Mouse (Mus musculus): ENCODE measurements around the gene Ghr. TPM values are rescaled to one million over a fixed set of nuclear protein-coding genes. Genes with fewer than 3 reads are reported as not detected.
A peak's percentile ranks its signal among the peaks of the same experiment; 100 is the strongest.

Gene Ghr
- polyA plus RNA-seq, 1 experiment from 2014 or later: 21.0 TPM

DNA sequence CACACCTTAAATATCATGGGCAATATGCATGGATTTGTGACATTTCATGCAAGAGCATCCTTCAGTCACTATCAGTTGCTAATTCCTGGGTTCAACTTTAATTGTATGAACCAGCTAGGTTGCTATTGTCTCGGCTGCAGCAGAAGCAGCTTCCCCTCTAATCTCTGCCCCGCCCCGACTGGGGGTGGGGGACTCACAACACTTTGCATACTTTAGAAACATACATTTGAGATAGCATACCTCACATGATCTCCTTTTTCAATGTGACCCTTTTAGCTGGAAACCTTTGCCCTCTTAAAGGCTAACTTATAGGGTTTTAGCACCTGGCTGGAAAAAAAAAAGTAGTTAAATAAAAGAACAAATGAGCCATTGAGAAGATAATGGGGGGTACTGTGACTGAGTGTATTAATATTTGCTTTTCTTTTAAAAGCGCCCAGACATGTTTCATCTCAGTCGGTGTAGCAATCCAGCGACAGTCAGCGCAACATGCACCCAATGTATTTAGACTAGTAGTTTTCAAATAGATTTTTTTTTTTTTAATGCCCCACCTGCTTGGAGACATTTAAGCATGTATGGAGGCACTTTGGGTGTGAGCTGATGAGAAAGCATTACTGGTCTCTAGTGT, 137.9 kb downstream of the Ghr start:
- Histone ChIP-seq H3K4me1 (replicated peaks; ENCODE audit: control insufficient read depth, insufficient read depth, low read length) (no peaks in the 10 kb centered on the region), H3K4me2 (replicated peaks; ENCODE audit: low read depth, low read length) (no peak overlapping the region), H3K27ac (ENCODE audit: low read depth, low read length) (no peak overlapping the region), H3K9ac (ENCODE audit: low read depth, low read length) (no peak overlapping the region), H3K36me3 (ENCODE audit: control insufficient read depth, insufficient read depth, low read length) (no peaks in the 10 kb centered on the region), H3K27me3 (ENCODE audit: control insufficient read depth, insufficient read depth, low read length) (no peaks in the 10 kb centered on the region), H3K9me3 (ENCODE audit: control insufficient read depth, low read length) (no peaks in the 10 kb centered on the region), H3K4me3 (ENCODE audit: low read depth, low read length) (no peak overlapping the region)
- DNase-seq (ENCODE audit: low spot score) (no peak), ATAC-seq (ENCODE audit: low FRiP score) (no peak)
- 78% methylated on average over 7 of the region's 7 CpGs for WGBS

DNA sequence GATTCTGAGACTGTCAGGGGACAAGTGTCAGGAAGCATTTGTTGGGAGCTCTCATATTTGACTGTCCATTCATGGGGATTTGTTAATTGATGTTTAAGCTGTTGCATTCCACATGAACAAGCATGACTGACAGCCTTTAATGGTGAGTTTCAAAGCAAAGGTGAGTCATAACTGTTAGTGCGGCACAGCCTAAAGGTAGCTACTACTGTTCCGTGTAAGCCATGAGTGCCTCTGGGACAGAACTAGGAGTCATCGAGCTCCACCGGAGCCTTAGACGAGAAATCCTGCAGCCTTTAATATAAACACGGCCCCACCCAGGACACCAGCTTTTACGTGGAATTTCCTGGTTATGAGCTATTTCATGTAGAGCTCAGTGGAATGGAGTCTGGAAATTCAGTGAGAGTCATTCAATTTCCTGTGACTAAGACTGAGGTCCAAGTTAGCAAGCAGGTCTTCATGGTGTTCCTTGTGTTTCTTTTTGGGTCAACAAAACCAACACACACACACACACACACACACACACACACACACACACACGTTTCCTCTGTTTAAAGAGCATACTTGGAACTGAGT, 138.8 kb downstream of the Ghr start:
- 81% methylated on average over 8 of the region's 8 CpGs for WGBS
- Histone ChIP-seq H3K4me2 (replicated peaks; ENCODE audit: low read depth, low read length) (no peak overlapping the region), H3K27ac (ENCODE audit: low read depth, low read length) (no peak overlapping the region), H3K9ac (ENCODE audit: low read depth, low read length) (no peak overlapping the region), H3K27me3 (ENCODE audit: control insufficient read depth, insufficient read depth, low read length) (no peaks in the 10 kb centered on the region), H3K36me3 (ENCODE audit: control insufficient read depth, insufficient read depth, low read length) (no peaks in the 10 kb centered on the region), H3K9me3 (ENCODE audit: control insufficient read depth, low read length) (no peaks in the 10 kb centered on the region), H3K4me3 (ENCODE audit: low read depth, low read length) (no peak overlapping the region), H3K4me1 (replicated peaks; ENCODE audit: control insufficient read depth, insufficient read depth, low read length) (no peaks in the 10 kb centered on the region)
- ATAC-seq (ENCODE audit: low FRiP score): no peak
- DNase-seq (ENCODE audit: low spot score): no peak

GRCm38 (mm10) chr15:3441506-3442286, 141.6 kb downstream of the Ghr start:
- Histone ChIP-seq H3K4me1 (replicated peaks; ENCODE audit: control insufficient read depth, insufficient read depth, low read length) (no peaks in the 10 kb centered on the region), H3K4me3 (ENCODE audit: low read depth, low read length) (no peak overlapping the region), H3K9me3 (ENCODE audit: control insufficient read depth, low read length) (no peaks in the 10 kb centered on the region), H3K27ac (ENCODE audit: low read depth, low read length) (no peak overlapping the region), H3K27me3 (ENCODE audit: control insufficient read depth, insufficient read depth, low read length) (no peaks in the 10 kb centered on the region), H3K9ac (ENCODE audit: low read depth, low read length) (no peak overlapping the region), H3K4me2 (replicated peaks; ENCODE audit: low read depth, low read length) (no peak overlapping the region), H3K36me3 (ENCODE audit: control insufficient read depth, insufficient read depth, low read length) (no peaks in the 10 kb centered on the region)
- DNase-seq (ENCODE audit: low spot score) (peak; percentile 35), ATAC-seq (ENCODE audit: low FRiP score) (peak; percentile 64)
- 52% methylated on average over 4 of the region's 4 CpGs for WGBS

DNA sequence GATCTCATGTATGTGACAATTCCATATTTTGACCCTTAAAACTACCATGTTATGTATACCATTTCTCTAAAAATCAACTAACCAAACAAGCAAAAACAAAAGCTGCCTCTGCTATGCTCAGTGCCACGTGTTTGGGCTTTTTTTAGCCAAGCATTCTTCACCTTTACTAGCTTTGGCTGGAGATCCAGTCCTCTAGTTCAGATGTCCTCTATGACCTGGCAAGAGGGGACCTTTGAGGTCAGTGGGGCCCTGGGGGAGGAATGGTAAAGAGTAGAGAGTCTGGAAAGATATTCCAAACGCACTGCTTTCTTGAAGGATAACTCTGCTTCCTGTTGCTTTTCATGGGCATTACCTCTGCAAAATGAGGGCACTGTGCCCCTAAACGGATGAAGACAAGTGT, 145.9 kb downstream of the Ghr start:
- no peak overlapping the region for H3K4me3 ChIP-seq (ENCODE audit: low read depth, low read length)
- DNase-seq (ENCODE audit: low spot score) (no peak), ATAC-seq (ENCODE audit: low FRiP score) (no peak)
- no peaks in the 10 kb centered on the region for H3K4me1 ChIP-seq (replicated peaks; ENCODE audit: control insufficient read depth, insufficient read depth, low read length)
- H3K27ac ChIP-seq (ENCODE audit: low read depth, low read length): no peak overlapping the region
- no peaks in the 10 kb centered on the region for H3K9me3 ChIP-seq (ENCODE audit: control insufficient read depth, low read length)
- no peak overlapping the region for H3K9ac ChIP-seq (ENCODE audit: low read depth, low read length)
- no peaks in the 10 kb centered on the region for H3K27me3 ChIP-seq (ENCODE audit: control insufficient read depth, insufficient read depth, low read length)
- WGBS: 72% methylated on average over 3 of the region's 3 CpGs
- H3K4me2 ChIP-seq (replicated peaks; ENCODE audit: low read depth, low read length): no peak overlapping the region
- H3K36me3 ChIP-seq (ENCODE audit: control insufficient read depth, insufficient read depth, low read length): no peaks in the 10 kb centered on the region

GRCm38 (mm10) chr15:3435637-3436036, 147.7 kb downstream of the Ghr start:
- Histone ChIP-seq H3K4me3 (ENCODE audit: low read depth, low read length) (no peak overlapping the region), H3K36me3 (ENCODE audit: control insufficient read depth, insufficient read depth, low read length) (no peaks in the 10 kb centered on the region), H3K9me3 (ENCODE audit: control insufficient read depth, low read length) (no peaks in the 10 kb centered on the region), H3K4me1 (replicated peaks; ENCODE audit: control insufficient read depth, insufficient read depth, low read length) (no peaks in the 10 kb centered on the region), H3K27ac (ENCODE audit: low read depth, low read length) (no peak overlapping the region), H3K9ac (ENCODE audit: low read depth, low read length) (no peak overlapping the region), H3K27me3 (ENCODE audit: control insufficient read depth, insufficient read depth, low read length) (no peaks in the 10 kb centered on the region), H3K4me2 (replicated peaks; ENCODE audit: low read depth, low read length) (no peak overlapping the region)
- ATAC-seq (ENCODE audit: low FRiP score): no peak
- no peak for DNase-seq (ENCODE audit: low spot score)
- 67% methylated on average over 4 of the region's 4 CpGs for WGBS

DNA sequence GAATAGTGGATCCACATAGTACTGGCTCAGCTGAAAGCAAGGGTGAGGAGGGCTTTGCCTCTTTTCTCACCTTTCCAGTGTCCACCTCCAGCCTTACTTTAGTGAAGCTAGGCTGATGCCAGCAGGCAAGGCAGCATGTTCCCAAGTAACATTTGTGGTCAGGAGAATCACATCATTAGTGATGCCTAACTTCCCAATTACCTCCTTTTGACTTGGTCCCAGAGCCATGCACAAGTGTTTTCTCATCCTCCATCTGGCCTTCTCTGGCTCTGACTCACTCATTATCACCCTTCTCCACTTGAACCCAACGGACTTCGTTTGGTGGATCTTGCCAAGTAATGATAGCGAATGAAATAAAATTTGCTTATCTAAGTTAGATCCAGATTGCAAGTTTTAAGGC, 148.8 kb downstream of the Ghr start:
- Histone ChIP-seq H3K4me2 (replicated peaks; ENCODE audit: low read depth, low read length) (no peak overlapping the region), H3K4me1 (replicated peaks; ENCODE audit: control insufficient read depth, insufficient read depth, low read length) (no peaks in the 10 kb centered on the region), H3K9ac (ENCODE audit: low read depth, low read length) (no peak overlapping the region), H3K27ac (ENCODE audit: low read depth, low read length) (no peak overlapping the region), H3K36me3 (ENCODE audit: control insufficient read depth, insufficient read depth, low read length) (no peaks in the 10 kb centered on the region), H3K4me3 (ENCODE audit: low read depth, low read length) (no peak overlapping the region), H3K27me3 (ENCODE audit: control insufficient read depth, insufficient read depth, low read length) (no peaks in the 10 kb centered on the region), H3K9me3 (ENCODE audit: control insufficient read depth, low read length) (no peaks in the 10 kb centered on the region)
- 94% methylated on average over 3 of the region's 3 CpGs for WGBS
- no peak for DNase-seq (ENCODE audit: low spot score)
- no peak for ATAC-seq (ENCODE audit: low FRiP score)

DNA sequence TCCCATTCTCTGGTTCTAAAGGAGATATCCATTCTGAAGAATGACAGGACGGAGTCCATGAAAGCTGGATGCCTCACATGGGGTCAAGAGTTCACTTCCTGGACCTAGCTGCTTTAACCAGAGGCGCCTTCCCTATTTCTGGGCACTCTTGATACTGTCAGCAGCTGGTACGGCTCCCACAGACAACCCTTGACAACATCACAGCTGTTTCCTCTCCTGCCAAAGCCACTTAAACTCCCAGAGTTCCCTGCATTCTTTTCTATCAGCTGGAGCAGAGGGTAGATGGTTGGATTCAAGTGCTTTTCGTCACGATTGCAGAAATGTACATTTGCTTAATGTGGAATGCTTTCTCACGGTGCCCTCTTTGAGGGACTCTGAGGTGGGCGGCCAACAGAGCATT, 150.0 kb downstream of the Ghr start:
- WGBS: 70% methylated on average over 7 of the region's 7 CpGs
- DNase-seq (ENCODE audit: low spot score) (no peak), ATAC-seq (ENCODE audit: low FRiP score) (no peak)
- Histone ChIP-seq H3K36me3 (ENCODE audit: control insufficient read depth, insufficient read depth, low read length) (no peaks in the 10 kb centered on the region), H3K27me3 (ENCODE audit: control insufficient read depth, insufficient read depth, low read length) (no peaks in the 10 kb centered on the region), H3K9me3 (ENCODE audit: control insufficient read depth, low read length) (no peaks in the 10 kb centered on the region), H3K27ac (ENCODE audit: low read depth, low read length) (no peak overlapping the region), H3K4me2 (replicated peaks; ENCODE audit: low read depth, low read length) (no peak overlapping the region), H3K9ac (ENCODE audit: low read depth, low read length) (no peak overlapping the region), H3K4me1 (replicated peaks; ENCODE audit: control insufficient read depth, insufficient read depth, low read length) (no peaks in the 10 kb centered on the region), H3K4me3 (ENCODE audit: low read depth, low read length) (no peak overlapping the region)

GRCm38 (mm10) chr15:3432823-3433222, 150.5 kb downstream of the Ghr start:
- no peaks in the 10 kb centered on the region for H3K27me3 ChIP-seq (ENCODE audit: control insufficient read depth, insufficient read depth, low read length)
- ATAC-seq (ENCODE audit: low FRiP score) (no peak), DNase-seq (ENCODE audit: low spot score) (no peak)
- H3K4me2 ChIP-seq (replicated peaks; ENCODE audit: low read depth, low read length): no peak overlapping the region
- H3K36me3 ChIP-seq (ENCODE audit: control insufficient read depth, insufficient read depth, low read length): no peaks in the 10 kb centered on the region
- no peaks in the 10 kb centered on the region for H3K9me3 ChIP-seq (ENCODE audit: control insufficient read depth, low read length)
- H3K27ac ChIP-seq (ENCODE audit: low read depth, low read length): no peak overlapping the region
- H3K4me3 ChIP-seq (ENCODE audit: low read depth, low read length): no peak overlapping the region
- H3K9ac ChIP-seq (ENCODE audit: low read depth, low read length): no peak overlapping the region
- no peaks in the 10 kb centered on the region for H3K4me1 ChIP-seq (replicated peaks; ENCODE audit: control insufficient read depth, insufficient read depth, low read length)
- 79% methylated on average over 1 of the region's 1 CpGs for WGBS

GRCm38 (mm10) chr15:3429417-3429816, 153.9 kb downstream of the Ghr start:
- no peaks in the 10 kb centered on the region for H3K27me3 ChIP-seq (ENCODE audit: control insufficient read depth, insufficient read depth, low read length)
- no peak overlapping the region for H3K4me3 ChIP-seq (ENCODE audit: low read depth, low read length)
- H3K9ac ChIP-seq (ENCODE audit: low read depth, low read length): no peak overlapping the region
- no peaks in the 10 kb centered on the region for H3K9me3 ChIP-seq (ENCODE audit: control insufficient read depth, low read length)
- no peak overlapping the region for H3K27ac ChIP-seq (ENCODE audit: low read depth, low read length)
- no peaks in the 10 kb centered on the region for H3K4me1 ChIP-seq (replicated peaks; ENCODE audit: control insufficient read depth, insufficient read depth, low read length)
- no peak for DNase-seq (ENCODE audit: low spot score)
- ATAC-seq (ENCODE audit: low FRiP score): no peak
- no peaks in the 10 kb centered on the region for H3K36me3 ChIP-seq (ENCODE audit: control insufficient read depth, insufficient read depth, low read length)
- H3K4me2 ChIP-seq (replicated peaks; ENCODE audit: low read depth, low read length): no peak overlapping the region
